Mouse (Mus musculus): ENCODE measurements around the gene Trp53. TPM values are rescaled to one million over a fixed set of nuclear protein-coding genes. Genes with fewer than 3 reads are reported as not detected.

Gene Trp53
- polyA plus RNA-seq, 1 experiment from 2014 or later: 161 TPM

- Histone ChIP-seq H3K4me3 (no peak overlapping the region), H3K9ac (0 out of 2 replicates have a peak overlapping the region, but pooled peaks have one; percentile 32), H3K4me2 (replicated peaks) (no peak overlapping the region), H3K4me1 (peaks cover 35% of the 10 kb centered on the region), H3K36me3 (peaks cover 70% of the 10 kb centered on the region), H3K27me3 (no peaks in the 10 kb centered on the region), H3K9me3 (no peaks in the 10 kb centered on the region), H3K27ac (no peak overlapping the region)
- 52% methylated on average over 8 of the region's 8 CpGs for WGBS
- ATAC-seq (ENCODE audit: low FRiP score, low read depth): no peak
Observed at GRCm38 (mm10) chr11:69565131-69565530, 15.0 kb upstream of the Trp53 start.

GRCm38 (mm10) chr11:69575220-69575619 is 4.9 kb upstream of the Trp53 start:
- Histone ChIP-seq H3K9ac (no peak overlapping the region), H3K27ac (no peak overlapping the region), H3K36me3 (peaks cover 55% of the 10 kb centered on the region), H3K27me3 (no peaks in the 10 kb centered on the region), H3K4me1 (peaks cover 28% of the 10 kb centered on the region), H3K4me2 (replicated peaks) (no peak overlapping the region), H3K4me3 (no peak overlapping the region), H3K9me3 (no peaks in the 10 kb centered on the region)
- 70% methylated on average over 3 of the region's 3 CpGs for WGBS
- no peak for ATAC-seq (ENCODE audit: low FRiP score, low read depth)

- H3K9ac ChIP-seq: no peak overlapping the region
- H3K27me3 ChIP-seq: no peaks in the 10 kb centered on the region
- no peak overlapping the region for H3K27ac ChIP-seq
- H3K4me3 ChIP-seq: no peak overlapping the region
- no peak for ATAC-seq (ENCODE audit: low FRiP score, low read depth)
- peaks cover 44% of the 10 kb centered on the region for H3K36me3 ChIP-seq
- H3K9me3 ChIP-seq: no peaks in the 10 kb centered on the region
- H3K4me2 ChIP-seq (replicated peaks): no peak overlapping the region
- peaks cover 28% of the 10 kb centered on the region for H3K4me1 ChIP-seq
- WGBS: 71% methylated on average over 5 of the region's 5 CpGs
Observed at GRCm38 (mm10) chr11:69576307-69576706, 3.9 kb upstream of the Trp53 start.

- Histone ChIP-seq H3K27ac (no peak overlapping the region), H3K27me3 (no peaks in the 10 kb centered on the region), H3K36me3 (peaks cover 29% of the 10 kb centered on the region), H3K4me3 (peak overlapping the region; percentile 87), H3K4me2 (replicated peaks) (peak overlapping the region; percentile 83), H3K9ac (peak overlapping the region; percentile 85), H3K9me3 (no peaks in the 10 kb centered on the region), H3K4me1 (peaks cover 43% of the 10 kb centered on the region)
- no peak for ATAC-seq (ENCODE audit: low FRiP score, low read depth)
- WGBS: 11% methylated on average over 15 of the region's 15 CpGs
Observed at GRCm38 (mm10) chr11:69578301-69578700, 1.9 kb upstream of the Trp53 start.

- Histone ChIP-seq H3K36me3 (peaks cover 28% of the 10 kb centered on the region), H3K9me3 (no peaks in the 10 kb centered on the region), H3K27ac (peak overlapping the region; percentile 97), H3K27me3 (no peaks in the 10 kb centered on the region), H3K4me3 (peak overlapping the region; percentile 87), H3K4me2 (replicated peaks) (peak overlapping the region; percentile 83), H3K9ac (peak overlapping the region; percentile 86), H3K4me1 (peaks cover 43% of the 10 kb centered on the region)
- 2% methylated on average over 39 of the region's 39 CpGs for WGBS
- ATAC-seq (ENCODE audit: low FRiP score, low read depth): peak; percentile 91
Observed at GRCm38 (mm10) chr11:69579128-69580017, 786 bp upstream of the Trp53 start.

GRCm38 (mm10) chr11:69580572-69581146 is 500 bp downstream of the Trp53 start:
- Histone ChIP-seq H3K4me1 (peaks cover 43% of the 10 kb centered on the region), H3K9ac (peak overlapping the region; percentile 86), H3K9me3 (no peaks in the 10 kb centered on the region), H3K27ac (peak overlapping the region; percentile 97), H3K4me3 (peak overlapping the region; percentile 87), H3K27me3 (no peaks in the 10 kb centered on the region), H3K36me3 (peaks cover 16% of the 10 kb centered on the region; the same call in 1 of the 2 replicates), H3K4me2 (replicated peaks) (peak overlapping the region; percentile 76)
- WGBS: under 1% methylated on average over 25 of the region's 25 CpGs
- ATAC-seq (ENCODE audit: low FRiP score, low read depth): no peak

GRCm38 (mm10) chr11:69581147-69581688 is 1.1 kb downstream of the Trp53 start:
- peak; percentile 85 for ATAC-seq (ENCODE audit: low FRiP score, low read depth)
- peaks cover 39% of the 10 kb centered on the region for H3K4me1 ChIP-seq
- peak overlapping the region; percentile 97 for H3K27ac ChIP-seq
- peak overlapping the region; percentile 87 for H3K4me3 ChIP-seq
- peaks cover 16% of the 10 kb centered on the region; the same call in 1 of the 2 replicates for H3K36me3 ChIP-seq
- peak overlapping the region; percentile 76 for H3K4me2 ChIP-seq (replicated peaks)
- H3K9ac ChIP-seq: peak overlapping the region; percentile 86
- WGBS: under 1% methylated on average over 36 of the region's 36 CpGs
- no peaks in the 10 kb centered on the region for H3K9me3 ChIP-seq
- H3K27me3 ChIP-seq: no peaks in the 10 kb centered on the region

- peak overlapping the region; percentile 87 for H3K4me3 ChIP-seq
- no peaks in the 10 kb centered on the region for H3K27me3 ChIP-seq
- peaks cover 33% of the 10 kb centered on the region for H3K4me1 ChIP-seq
- no peak for ATAC-seq (ENCODE audit: low FRiP score, low read depth)
- peak overlapping the region; percentile 97 for H3K27ac ChIP-seq
- H3K36me3 ChIP-seq: peaks cover 20% of the 10 kb centered on the region; the same call in 1 of the 2 replicates
- H3K4me2 ChIP-seq (replicated peaks): peak overlapping the region; percentile 76
- H3K9ac ChIP-seq: peak overlapping the region; percentile 86
- no peaks in the 10 kb centered on the region for H3K9me3 ChIP-seq
- 1% methylated on average over 8 of the region's 8 CpGs for WGBS
Observed at GRCm38 (mm10) chr11:69581814-69582213, 1.7 kb downstream of the Trp53 start.

GRCm38 (mm10) chr11:69582230-69582805 is 2.2 kb downstream of the Trp53 start:
- Histone ChIP-seq H3K36me3 (peaks cover 21% of the 10 kb centered on the region), H3K9ac (peak overlapping the region; percentile 86), H3K27me3 (no peaks in the 10 kb centered on the region), H3K4me3 (peak overlapping the region; percentile 87), H3K9me3 (no peaks in the 10 kb centered on the region), H3K4me2 (replicated peaks) (peak overlapping the region; percentile 76), H3K27ac (no peak overlapping the region), H3K4me1 (peaks cover 28% of the 10 kb centered on the region)
- no peak for ATAC-seq (ENCODE audit: low FRiP score, low read depth)
- WGBS: 70% methylated on average over 9 of the region's 9 CpGs

GRCm38 (mm10) chr11:69584008-69584407 is 3.8 kb downstream of the Trp53 start:
- H3K27ac ChIP-seq: no peak overlapping the region
- WGBS: 79% methylated on average over 7 of the region's 7 CpGs

GRCm38 (mm10) chr11:69584937-69585336 is 4.8 kb downstream of the Trp53 start:
- no peak for ATAC-seq (ENCODE audit: low FRiP score, low read depth)
- Histone ChIP-seq H3K9ac (no peak overlapping the region), H3K36me3 (peaks cover 47% of the 10 kb centered on the region), H3K4me3 (no peak overlapping the region), H3K4me1 (peaks cover 15% of the 10 kb centered on the region), H3K4me2 (replicated peaks) (no peak overlapping the region), H3K9me3 (no peaks in the 10 kb centered on the region), H3K27ac (no peak overlapping the region), H3K27me3 (no peaks in the 10 kb centered on the region)
- 92% methylated on average over 13 of the region's 13 CpGs for WGBS

More at GRCm38 (mm10) chr11:69584008-69584407, 3.8 kb downstream of the Trp53 start:
- Histone ChIP-seq H3K4me1 (peaks cover 15% of the 10 kb centered on the region), H3K4me3 (no peak overlapping the region), H3K9ac (no peak overlapping the region), H3K36me3 (peaks cover 37% of the 10 kb centered on the region), H3K9me3 (no peaks in the 10 kb centered on the region), H3K27me3 (no peaks in the 10 kb centered on the region), H3K4me2 (replicated peaks) (no peak overlapping the region)
- no peak for ATAC-seq (ENCODE audit: low FRiP score, low read depth)
